17 mouse cellular contexts compared by ENCODE assay signal in the genomic region with DNA sequence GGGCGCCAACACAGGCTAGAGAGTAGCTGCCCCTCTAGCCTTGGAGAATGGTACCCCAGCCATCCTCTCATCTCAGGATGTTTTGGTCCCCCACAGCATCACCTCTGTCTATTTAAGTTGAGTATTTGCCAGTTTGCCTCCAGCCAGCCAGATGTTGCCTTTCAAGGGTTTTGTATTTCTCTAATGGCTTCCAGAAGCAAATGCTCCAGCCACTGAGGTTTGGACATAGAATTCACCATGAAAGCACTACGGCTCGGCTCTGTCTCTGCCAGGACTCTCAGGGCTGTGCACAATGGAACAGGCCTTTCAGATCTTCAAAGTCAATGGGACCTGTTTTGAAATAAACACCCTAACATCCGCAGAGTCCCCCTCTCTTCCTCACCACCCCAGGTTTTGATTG. TPM values are rescaled to one million over a fixed set of nuclear protein-coding genes. Genes with fewer than 3 reads are reported as not detected.
DNase-seq lines count a peak whose midpoint lies in the region; ATAC-seq lines count a peak whose summit lies in the region.
"Had no signal": no experiment of that assay in that cellular context is flagged by ENCODE, and none has a peak within 500 bp of the region (broad histone marks: within the 10 kb centered on the region; RNA-seq: fewer than 3 reads in every experiment).

No protein-coding gene starts in this region.

- ATAC-seq in hindbrain, embryonic 12.5 days (ENCODE audit: low FRiP score), result no peak
- no peak for ATAC-seq in hindbrain, embryonic 14.5 days (ENCODE audit: low FRiP score)
- no peak for ATAC-seq in neural tube, embryonic 13.5 days (ENCODE audit: low read depth)
- no peak for ATAC-seq in neural tube, embryonic 15.5 days (ENCODE audit: low FRiP score)
- no peak; the same call in 1 of the 2 replicates for ATAC-seq in embryonic facial prominence, embryonic 15.5 days (ENCODE audit: insufficient number of reproducible peaks, low FRiP score, low TSS enrichment, low read depth)
- ATAC-seq: CD4-positive, CD25-positive, alpha-beta regulatory T cell, adult 4 months; forebrain, embryonic 13.5 days had no signal

- WGBS in hindbrain, embryonic 12.5 days, result 61% methylated on average over 4 of the region's 4 CpGs
- 61% methylated on average over 4 of the region's 4 CpGs for WGBS in hindbrain, embryonic 14.5 days
- 49% methylated on average over 4 of the region's 4 CpGs for WGBS in neural tube, embryonic 13.5 days
- 55% methylated on average over 4 of the region's 4 CpGs for WGBS in neural tube, embryonic 15.5 days
- 38% methylated on average over 4 of the region's 4 CpGs for WGBS in embryonic facial prominence, embryonic 15.5 days

- no peak overlapping the region for H3K4me2 ChIP-seq in hindbrain, embryonic 12.5 days (replicated peaks)
- H3K4me2 ChIP-seq in hindbrain, embryonic 14.5 days (replicated peaks), result no peak overlapping the region
- H3K4me2 ChIP-seq in neural tube, embryonic 13.5 days, result no peak overlapping the region
- no peak overlapping the region for H3K4me2 ChIP-seq in neural tube, embryonic 15.5 days
- H3K4me2 ChIP-seq in embryonic facial prominence, embryonic 15.5 days (replicated peaks), result no peak overlapping the region
- H3K4me2 ChIP-seq: forebrain, embryonic 13.5 days; midbrain, embryonic 12.5 days had no signal

- H3K4me1 ChIP-seq in hindbrain, embryonic 12.5 days, result peaks cover 9% of the 10 kb centered on the region
- peaks cover 8% of the 10 kb centered on the region; the same call in 1 of the 2 replicates for H3K4me1 ChIP-seq in hindbrain, embryonic 14.5 days (replicated peaks; ENCODE audit: control insufficient read depth, insufficient read depth, low read length)
- peaks cover 24% of the 10 kb centered on the region for H3K4me1 ChIP-seq in neural tube, embryonic 13.5 days (replicated peaks)
- H3K4me1 ChIP-seq in neural tube, embryonic 15.5 days, result peaks cover 15% of the 10 kb centered on the region
- peaks cover 31% of the 10 kb centered on the region for H3K4me1 ChIP-seq in embryonic facial prominence, embryonic 15.5 days

- H3K9ac ChIP-seq in hindbrain, embryonic 12.5 days, result no peak overlapping the region
- H3K9ac ChIP-seq in hindbrain, embryonic 14.5 days, result no peak overlapping the region
- no peak overlapping the region for H3K9ac ChIP-seq in neural tube, embryonic 13.5 days
- no peak overlapping the region for H3K9ac ChIP-seq in neural tube, embryonic 15.5 days (replicated peaks)
- H3K9ac ChIP-seq in embryonic facial prominence, embryonic 15.5 days, result no peak overlapping the region
- H3K9ac ChIP-seq: forebrain, embryonic 13.5 days; midbrain, embryonic 12.5 days had no signal

- no peaks in the 10 kb centered on the region for H3K36me3 ChIP-seq in hindbrain, embryonic 12.5 days
- no peaks in the 10 kb centered on the region for H3K36me3 ChIP-seq in hindbrain, embryonic 14.5 days (replicated peaks; ENCODE audit: control insufficient read depth, insufficient read depth)
- H3K36me3 ChIP-seq in neural tube, embryonic 13.5 days, result no peaks in the 10 kb centered on the region
- no peaks in the 10 kb centered on the region for H3K36me3 ChIP-seq in neural tube, embryonic 15.5 days
- no peaks in the 10 kb centered on the region for H3K36me3 ChIP-seq in embryonic facial prominence, embryonic 15.5 days
- H3K36me3 ChIP-seq: G1E; midbrain, embryonic 12.5 days had no signal

- peaks cover 24% of the 10 kb centered on the region for H3K27me3 ChIP-seq in hindbrain, embryonic 12.5 days
- peaks cover 15% of the 10 kb centered on the region for H3K27me3 ChIP-seq in hindbrain, embryonic 14.5 days (ENCODE audit: control insufficient read depth, insufficient read depth, low read length)
- peaks cover 3% of the 10 kb centered on the region; the same call in 1 of the 2 replicates for H3K27me3 ChIP-seq in neural tube, embryonic 13.5 days
- no peaks in the 10 kb centered on the region for H3K27me3 ChIP-seq in neural tube, embryonic 15.5 days (replicated peaks)
- H3K27me3 ChIP-seq in embryonic facial prominence, embryonic 15.5 days, result no peaks in the 10 kb centered on the region

- H3K9me3 ChIP-seq in hindbrain, embryonic 12.5 days (replicated peaks), result no peaks in the 10 kb centered on the region
- no peaks in the 10 kb centered on the region for H3K9me3 ChIP-seq in hindbrain, embryonic 14.5 days (ENCODE audit: control insufficient read depth, low read length)
- H3K9me3 ChIP-seq in neural tube, embryonic 13.5 days, result no peaks in the 10 kb centered on the region
- no peaks in the 10 kb centered on the region for H3K9me3 ChIP-seq in neural tube, embryonic 15.5 days (replicated peaks)
- H3K9me3 ChIP-seq in embryonic facial prominence, embryonic 15.5 days (replicated peaks), result no peaks in the 10 kb centered on the region
- H3K9me3 ChIP-seq: forebrain, embryonic 13.5 days; G1E; midbrain, embryonic 12.5 days had no signal

- no peak overlapping the region for H3K4me3 ChIP-seq in hindbrain, embryonic 12.5 days
- no peak overlapping the region for H3K4me3 ChIP-seq in hindbrain, embryonic 14.5 days (replicated peaks; ENCODE audit: low read length)
- H3K4me3 ChIP-seq in neural tube, embryonic 13.5 days, result no peak overlapping the region
- no peak overlapping the region for H3K4me3 ChIP-seq in neural tube, embryonic 15.5 days (replicated peaks)
- no peak overlapping the region for H3K4me3 ChIP-seq in embryonic facial prominence, embryonic 15.5 days (replicated peaks)
- H3K4me3 ChIP-seq: forebrain, embryonic 13.5 days; midbrain, embryonic 12.5 days had no signal

- no peak for DNase-seq in hindbrain, embryonic 14.5 days (ENCODE audit: low spot score)
- no peak for DNase-seq in frontal cortex, postnatal 10 days (ENCODE audit: low spot score in 2 of 2)
- no peak for DNase-seq in cerebellum, postnatal 4 days (ENCODE audit: low spot score in 2 of 2)
- DNase-seq: cerebellum, postnatal 10 days; gastrocnemius, postnatal 36 days; lung, adult 18-20 months; right cerebral cortex, postnatal 4 days; thymus, postnatal 25 days had no signal

- H3K27ac ChIP-seq in hindbrain, embryonic 12.5 days, result 0 out of 2 replicates have a peak overlapping the region, but pooled peaks have one; percentile 52
- H3K27ac ChIP-seq in hindbrain, embryonic 14.5 days, result no peak overlapping the region
- H3K27ac ChIP-seq in neural tube, embryonic 13.5 days (replicated peaks), result peak overlapping the region; percentile 20
- no peak overlapping the region; the same call in 1 of the 2 replicates for H3K27ac ChIP-seq in neural tube, embryonic 15.5 days (replicated peaks)
- peak overlapping the region; percentile 65 for H3K27ac ChIP-seq in embryonic facial prominence, embryonic 15.5 days (replicated peaks)
- H3K27ac ChIP-seq: forebrain, embryonic 13.5 days; macrophage; midbrain, embryonic 12.5 days had no signal

RNA-seq across cellular contexts. Expression of a gene that starts 17.9 kb away (rescaled TPM):
- polyA plus RNA-seq in hindbrain, embryonic 12.5 days (2016; fragmentation: Nextera tagmentation; extraction: Ambion mirVana), result 7.1 and 7.3 TPM in 2 replicates
- polyA plus RNA-seq in hindbrain, embryonic 14.5 days (2014; fragmentation: Nextera tagmentation; extraction: Ambion mirVana), result 6.1 and 7.2 TPM in 2 replicates
- polyA plus RNA-seq in neural tube, embryonic 13.5 days (2015; fragmentation: Nextera tagmentation; extraction: Ambion mirVana), result 8.1 and 8.7 TPM in 2 replicates
- polyA plus RNA-seq in neural tube, embryonic 15.5 days (2015; fragmentation: Nextera tagmentation; extraction: Ambion mirVana), result 6.9 and 8.0 TPM in 2 replicates
- 10.8 TPM in 2 replicates for polyA plus RNA-seq in embryonic facial prominence, embryonic 15.5 days (2015; fragmentation: Nextera tagmentation; extraction: Ambion mirVana)
- polyA plus RNA-seq: CD4-positive, CD25-positive, alpha-beta regulatory T cell, adult 4 months had no signal

Comparison
In these comparisons a context has a peak if more than half of its experiments do, and no peak if none do; other contexts are left out.
1. H3K27ac ChIP-seq: peak in hindbrain, embryonic 12.5 days (single experiment), neural tube, embryonic 13.5 days (single experiment) and embryonic facial prominence, embryonic 15.5 days (single experiment); none in hindbrain, embryonic 14.5 days (single experiment) and neural tube, embryonic 15.5 days (single experiment).